ENCODE assay signal across 14 mouse cellular contexts in the genomic region with DNA sequence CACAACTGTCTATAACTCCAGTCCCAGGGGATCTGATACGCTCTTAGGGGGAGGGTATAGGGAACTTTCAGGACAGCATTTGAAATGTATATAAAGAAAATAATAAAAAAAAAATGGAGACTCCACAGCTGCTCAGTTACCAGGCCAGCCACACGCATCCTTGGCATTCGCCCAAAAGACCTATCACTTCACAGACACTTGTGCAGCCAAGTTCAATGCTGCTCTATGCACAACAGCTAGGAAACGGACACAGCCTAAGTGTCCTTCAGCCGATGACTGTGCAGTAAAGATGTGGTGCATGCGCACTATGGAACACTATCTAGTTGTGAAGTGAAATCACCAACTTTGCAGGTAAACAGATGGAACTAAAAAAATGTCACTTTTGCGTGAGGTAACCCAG. TPM values are rescaled to one million over a fixed set of nuclear protein-coding genes. Genes with fewer than 3 reads are reported as not detected.
DNase-seq lines count a peak whose midpoint lies in the region; ATAC-seq lines count a peak whose summit lies in the region.
"Had no signal": no experiment of that assay in that cellular context is flagged by ENCODE, and none has a peak within 500 bp of the region (broad histone marks: within the 10 kb centered on the region; RNA-seq: fewer than 3 reads in every experiment).

No protein-coding gene starts in this region.

- whole genome bisulfite sequencing in heart, embryonic 13.5 days = 59% methylated on average over 7 of the region's 7 CpGs
- 80% methylated on average over 7 of the region's 7 CpGs for WGBS in heart, embryonic 10.5 days
- WGBS in liver, embryonic 13.5 days (ENCODE audit: insufficient replicate concordance) = 45% methylated on average over 7 of the region's 7 CpGs

- H3K27me3 ChIP-seq in heart, embryonic 13.5 days (replicated peaks) = no peaks in the 10 kb centered on the region
- H3K27me3 ChIP-seq in heart, embryonic 10.5 days (ENCODE audit: insufficient read depth, poor library complexity, severe bottlenecking) = no peaks in the 10 kb centered on the region
- H3K27me3 ChIP-seq in megakaryocyte, embryonic 14.5 days (replicated peaks) = no peaks in the 10 kb centered on the region
- H3K27me3 ChIP-seq in liver, embryonic 13.5 days = no peaks in the 10 kb centered on the region
- H3K27me3 ChIP-seq: forebrain, embryonic 13.5 days had no signal

- no peak overlapping the region for H3K4me3 ChIP-seq in heart, embryonic 13.5 days
- H3K4me3 ChIP-seq in heart, embryonic 10.5 days = no peak overlapping the region
- peak overlapping the region; percentile 67 for H3K4me3 ChIP-seq in megakaryocyte, embryonic 14.5 days (replicated peaks)
- H3K4me3 ChIP-seq in liver, embryonic 13.5 days (replicated peaks) = no peak overlapping the region
- H3K4me3 ChIP-seq: forebrain, embryonic 13.5 days had no signal

- no peak; the same call in 1 of the 2 replicates for ATAC-seq in heart, embryonic 13.5 days (ENCODE audit: extremely low read depth, insufficient number of reproducible peaks, low FRiP score, low TSS enrichment)
- ATAC-seq in megakaryocyte, adult 5-6 weeks (ENCODE audit: poor library complexity, severe bottlenecking) = no peak
- ATAC-seq in liver, embryonic 13.5 days (ENCODE audit: low read depth) = no peak
- ATAC-seq: forebrain, embryonic 13.5 days; inflammation-experienced regulatory T-cells, adult 6 months had no signal

- DNase-seq in heart, embryonic 10.5 days (ENCODE audit: low spot score) = no peak
- no peak for DNase-seq in liver, embryonic 13.5 days
- no peak for DNase-seq in layer of hippocampus, postnatal 14 days (ENCODE audit: low spot score in 2 of 2)
- DNase-seq in right cerebral cortex, adult 2 months (ENCODE audit: low spot score in 2 of 2) = no peak
- DNase-seq in kidney, postnatal 14 days = no peak
- DNase-seq: adrenal gland, adult 8-10 months; heart, postnatal 4 days; layer of hippocampus, adult 9-11 months had no signal

- H3K36me3 ChIP-seq in heart, embryonic 13.5 days = peaks cover 38% of the 10 kb centered on the region
- peaks cover 42% of the 10 kb centered on the region for H3K36me3 ChIP-seq in heart, embryonic 10.5 days
- H3K36me3 ChIP-seq in megakaryocyte, embryonic 14.5 days (replicated peaks; ENCODE audit: low read length) = peaks cover 47% of the 10 kb centered on the region
- H3K36me3 ChIP-seq in liver, embryonic 13.5 days = peaks cover 32% of the 10 kb centered on the region

- H3K27ac ChIP-seq in heart, embryonic 13.5 days (replicated peaks) = peak overlapping the region; percentile 43
- H3K27ac ChIP-seq in heart, embryonic 10.5 days = no peak overlapping the region
- peak overlapping the region; percentile 53 for H3K27ac ChIP-seq in liver, embryonic 13.5 days
- H3K27ac ChIP-seq: forebrain, embryonic 13.5 days had no signal

- H3K9ac ChIP-seq in heart, embryonic 13.5 days = 0 out of 2 replicates have a peak overlapping the region, but pooled peaks have one; percentile 33
- H3K9ac ChIP-seq in liver, embryonic 13.5 days = no peak overlapping the region
- H3K9ac ChIP-seq: forebrain, embryonic 13.5 days had no signal

- H3K4me2 ChIP-seq in heart, embryonic 13.5 days = no peak overlapping the region
- no peak overlapping the region for H3K4me2 ChIP-seq in liver, embryonic 13.5 days
- H3K4me2 ChIP-seq: forebrain, embryonic 13.5 days; midbrain, embryonic 11.5 days had no signal

- peaks cover 32% of the 10 kb centered on the region for H3K4me1 ChIP-seq in heart, embryonic 13.5 days
- H3K4me1 ChIP-seq in heart, embryonic 10.5 days = peaks cover 18% of the 10 kb centered on the region; the same call in 1 of the 2 replicates
- H3K4me1 ChIP-seq in megakaryocyte, embryonic 14.5 days = peaks cover 69% of the 10 kb centered on the region
- H3K4me1 ChIP-seq in liver, embryonic 13.5 days (replicated peaks) = peaks cover 50% of the 10 kb centered on the region

- no peaks in the 10 kb centered on the region for H3K9me3 ChIP-seq in heart, embryonic 13.5 days
- no peaks in the 10 kb centered on the region for H3K9me3 ChIP-seq in heart, embryonic 10.5 days
- H3K9me3 ChIP-seq in megakaryocyte, embryonic 14.5 days = no peaks in the 10 kb centered on the region
- no peaks in the 10 kb centered on the region for H3K9me3 ChIP-seq in liver, embryonic 13.5 days (replicated peaks)
- H3K9me3 ChIP-seq: forebrain, embryonic 13.5 days had no signal

RNA-seq across cellular contexts. Expression of gene Psmd4, which starts 13.9 kb away (rescaled TPM):
- 198 and 214 TPM in 2 replicates for polyA plus RNA-seq in heart, embryonic 13.5 days (2015; fragmentation: Nextera tagmentation; extraction: Ambion mirVana)
- 282 and 332 TPM in 2 replicates for polyA plus RNA-seq in heart, embryonic 10.5 days (2016; fragmentation: Nextera tagmentation; extraction: Ambion mirVana)
- 24.8 and 169 TPM in 2 replicates for polyA plus RNA-seq in megakaryocyte, embryonic 14.5 days (2012; ENCODE audit: insufficient read depth, low replicate concordance)
- 80.0 and 91.9 TPM in 2 replicates for total RNA-seq in megakaryocyte, adult 5-6 weeks (2015)
- 224 and 226 TPM in 2 replicates for total RNA-seq in megakaryocyte, adult 5-6 weeks (2017)
- 202 and 204 TPM in 2 replicates for polyA plus RNA-seq in liver, embryonic 13.5 days (2015; fragmentation: Nextera tagmentation; extraction: Ambion mirVana)
- total RNA-seq in layer of hippocampus, postnatal 14 days (2021) = 100 to 1,000 TPM; 155 TPM

RNA-seq across cellular contexts. Expression of gene Zfp687, which starts 41.0 kb away (rescaled TPM):
- polyA plus RNA-seq in heart, embryonic 13.5 days (2015; fragmentation: Nextera tagmentation; extraction: Ambion mirVana) = 14.3 and 17.4 TPM in 2 replicates
- 28.1 and 28.2 TPM in 2 replicates for polyA plus RNA-seq in heart, embryonic 10.5 days (2016; fragmentation: Nextera tagmentation; extraction: Ambion mirVana)
- 13.6 and 16.9 TPM in 2 replicates for polyA plus RNA-seq in megakaryocyte, embryonic 14.5 days (2012; ENCODE audit: insufficient read depth, low replicate concordance)
- 10.0 and 15.7 TPM in 2 replicates for total RNA-seq in megakaryocyte, adult 5-6 weeks (2015)
- total RNA-seq in megakaryocyte, adult 5-6 weeks (2017) = 11.7 and 39.5 TPM in 2 replicates
- 5.8 and 8.2 TPM in 2 replicates for polyA plus RNA-seq in liver, embryonic 13.5 days (2015; fragmentation: Nextera tagmentation; extraction: Ambion mirVana)
- 10 to 100 TPM; 26.6 to 28.6 TPM for total RNA-seq in layer of hippocampus, postnatal 14 days (2021)

RNA-seq across cellular contexts. Expression of gene Pip5k1a, which starts 50.5 kb away (rescaled TPM):
- polyA plus RNA-seq in heart, embryonic 13.5 days (2015; fragmentation: Nextera tagmentation; extraction: Ambion mirVana) = 16.4 and 17.5 TPM in 2 replicates
- polyA plus RNA-seq in heart, embryonic 10.5 days (2016; fragmentation: Nextera tagmentation; extraction: Ambion mirVana) = 18.3 and 18.8 TPM in 2 replicates
- 6.3 and 16.2 TPM in 2 replicates for polyA plus RNA-seq in megakaryocyte, embryonic 14.5 days (2012; ENCODE audit: insufficient read depth, low replicate concordance)
- total RNA-seq in megakaryocyte, adult 5-6 weeks (2015) = 9.7 and 15.8 TPM in 2 replicates
- 12.4 and 14.5 TPM in 2 replicates for total RNA-seq in megakaryocyte, adult 5-6 weeks (2017)
- polyA plus RNA-seq in liver, embryonic 13.5 days (2015; fragmentation: Nextera tagmentation; extraction: Ambion mirVana) = 9.6 and 10.3 TPM in 2 replicates
- 10 to 100 TPM; 46.3 to 51.5 TPM for total RNA-seq in layer of hippocampus, postnatal 14 days (2021)

RNA-seq across cellular contexts. Expression of gene Vps72, which starts 54.5 kb away (rescaled TPM):
- polyA plus RNA-seq in heart, embryonic 13.5 days (2015; fragmentation: Nextera tagmentation; extraction: Ambion mirVana) = 98.9 and 100.0 TPM in 2 replicates
- polyA plus RNA-seq in heart, embryonic 10.5 days (2016; fragmentation: Nextera tagmentation; extraction: Ambion mirVana) = 124 and 172 TPM in 2 replicates
- polyA plus RNA-seq in megakaryocyte, embryonic 14.5 days (2012; ENCODE audit: insufficient read depth, low replicate concordance) = 231 and 749 TPM in 2 replicates
- total RNA-seq in megakaryocyte, adult 5-6 weeks (2015) = 33.6 and 37.3 TPM in 2 replicates
- total RNA-seq in megakaryocyte, adult 5-6 weeks (2017) = 74.0 and 77.3 TPM in 2 replicates
- polyA plus RNA-seq in liver, embryonic 13.5 days (2015; fragmentation: Nextera tagmentation; extraction: Ambion mirVana) = 39.2 and 43.3 TPM in 2 replicates
- 10 to 100 TPM; 40.8 to 45.3 TPM for total RNA-seq in layer of hippocampus, postnatal 14 days (2021)
